Comparison of ENCODE assay signal across 39 mouse cellular contexts in the genomic region with DNA sequence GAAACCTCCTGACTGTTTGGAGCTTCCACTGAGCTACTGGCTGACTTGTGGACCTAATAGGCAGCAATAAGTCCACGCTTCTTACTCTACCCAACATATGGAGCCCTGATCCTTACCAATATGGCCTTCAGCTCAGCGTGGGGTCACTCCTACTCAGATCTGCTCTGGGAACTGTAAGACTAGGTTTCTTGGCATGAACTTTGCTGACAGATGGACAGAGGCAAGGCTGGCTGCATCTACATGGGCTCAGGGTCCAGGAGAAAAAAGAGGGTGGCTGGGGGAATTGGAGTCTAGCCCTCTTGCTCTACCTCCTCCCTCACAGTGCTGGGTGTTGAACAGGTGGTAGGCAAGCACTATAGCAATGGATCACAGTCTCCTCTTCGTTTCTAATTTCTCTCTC. TPM values are rescaled to one million over a fixed set of nuclear protein-coding genes. Genes with fewer than 3 reads are reported as not detected.
A peak's percentile ranks its signal among the peaks of the same experiment; 100 is the strongest.
DNase-seq lines count a peak whose midpoint lies in the region; ATAC-seq lines count a peak whose summit lies in the region.
"Had no signal": no experiment of that assay in that cellular context is flagged by ENCODE, and none has a peak within 500 bp of the region (broad histone marks: within the 10 kb centered on the region; RNA-seq: fewer than 3 reads in every experiment).

No protein-coding gene starts in this region.

- no peaks in the 10 kb centered on the region for H3K36me3 ChIP-seq in hindbrain, embryonic 16.5 days (ENCODE audit: control insufficient read depth, insufficient read depth, low read length)
- no peaks in the 10 kb centered on the region for H3K36me3 ChIP-seq in hindbrain, embryonic 10.5 days
- H3K36me3 ChIP-seq: heart, embryonic 13.5 days; limb, embryonic 13.5 days; liver, embryonic 13.5 days; midbrain, embryonic 12.5 days; neural tube, embryonic 15.5 days had no signal

- no peak overlapping the region for H3K27ac ChIP-seq in hindbrain, embryonic 16.5 days (ENCODE audit: low read depth, low read length)
- no peak overlapping the region for H3K27ac ChIP-seq in hindbrain, embryonic 10.5 days
- H3K27ac ChIP-seq: gastrocnemius, adult 2 months; heart, embryonic 13.5 days; limb, embryonic 13.5 days; liver, embryonic 13.5 days; midbrain, embryonic 12.5 days; neural tube, embryonic 15.5 days had no signal

- peaks cover 5% of the 10 kb centered on the region for H3K4me1 ChIP-seq in hindbrain, embryonic 16.5 days (ENCODE audit: control insufficient read depth, insufficient read depth, low read depth, low read length)
- H3K4me1 ChIP-seq in hindbrain, embryonic 10.5 days (replicated peaks) = peaks cover 13% of the 10 kb centered on the region
- H3K4me1 ChIP-seq: heart, embryonic 13.5 days; limb, embryonic 13.5 days; liver, embryonic 13.5 days; megakaryocyte, embryonic 14.5 days had no signal

- no peaks in the 10 kb centered on the region for H3K27me3 ChIP-seq in hindbrain, embryonic 16.5 days (replicated peaks; ENCODE audit: control insufficient read depth, insufficient read depth, low read length)
- H3K27me3 ChIP-seq in hindbrain, embryonic 10.5 days (ENCODE audit: insufficient read depth, poor library complexity, severe bottlenecking) = no peaks in the 10 kb centered on the region
- H3K27me3 ChIP-seq: CH12.LX; heart, embryonic 13.5 days; limb, embryonic 13.5 days; liver, embryonic 13.5 days; midbrain, embryonic 12.5 days; neural tube, embryonic 15.5 days had no signal

- no peaks in the 10 kb centered on the region for H3K9me3 ChIP-seq in hindbrain, embryonic 16.5 days (ENCODE audit: control insufficient read depth, low read length)
- no peaks in the 10 kb centered on the region for H3K9me3 ChIP-seq in hindbrain, embryonic 10.5 days
- H3K9me3 ChIP-seq: heart, embryonic 13.5 days; limb, embryonic 13.5 days; liver, embryonic 13.5 days; megakaryocyte, embryonic 14.5 days; midbrain, embryonic 12.5 days; neural tube, embryonic 15.5 days had no signal

- peak; percentile 52; the same call in 1 of the 2 replicates for ATAC-seq in hindbrain, embryonic 16.5 days
- no peak for ATAC-seq in inflammation-experienced regulatory T-cells, adult 6 months
- ATAC-seq: activated CD4-positive, CD25-positive, alpha-beta regulatory T cell, adult 4 months; forebrain, embryonic 16.5 days; lung, postnatal 0 days had no signal

- H3K4me3 ChIP-seq in hindbrain, embryonic 16.5 days (ENCODE audit: low read length) = no peak overlapping the region
- H3K4me3 ChIP-seq in hindbrain, embryonic 10.5 days = no peak overlapping the region
- H3K4me3 ChIP-seq: erythroblast, embryonic 14.5 days; gastrocnemius, adult 2 months; heart, embryonic 13.5 days; limb, embryonic 13.5 days; liver, embryonic 13.5 days; megakaryocyte, embryonic 14.5 days; midbrain, embryonic 12.5 days; neural tube, embryonic 15.5 days had no signal

- H3K4me2 ChIP-seq in hindbrain, embryonic 16.5 days (ENCODE audit: low read length) = no peak overlapping the region
- H3K4me2 ChIP-seq: heart, embryonic 13.5 days; limb, embryonic 13.5 days; liver, embryonic 13.5 days; midbrain, embryonic 12.5 days; neural tube, embryonic 15.5 days had no signal

- 82% methylated on average over 3 of the region's 3 CpGs for WGBS in hindbrain, embryonic 16.5 days
- 81% methylated on average over 3 of the region's 3 CpGs for WGBS in hindbrain, embryonic 10.5 days

- no peak overlapping the region for H3K9ac ChIP-seq in hindbrain, embryonic 16.5 days (ENCODE audit: low read depth, low read length)
- H3K9ac ChIP-seq: heart, embryonic 13.5 days; limb, embryonic 13.5 days; liver, embryonic 13.5 days; midbrain, embryonic 12.5 days; neural tube, embryonic 15.5 days had no signal

- intact Hi-C loops in left cerebral cortex, postnatal 4 days (cut with DNase I) = no loop called here

- no peak for DNase-seq in hindbrain, embryonic 10.5 days (ENCODE audit: low spot score)
- peak; percentile 75 for DNase-seq in left cerebral cortex, postnatal 4 days
- DNase-seq in left cerebral cortex, adult 9 months (ENCODE audit: low spot score in 2 of 2) = no peak
- peak; percentile 73 for DNase-seq in cerebellum, adult 8-10 months
- peak; percentile 69 to 81 for DNase-seq in cerebellum, postnatal 25 days
- no peak for DNase-seq in thymus, adult 18-20 months
- DNase-seq: adrenal gland, adult 2 months; adrenal gland, postnatal 36 days; gastrocnemius, adult 2 months; gastrocnemius, postnatal 36 days; heart, adult 18-20 months; heart, postnatal 10 days; kidney, adult 11 months; kidney, postnatal 14 days; layer of hippocampus, postnatal 36 days; liver, embryonic 13.5 days; lung, adult 18-20 months; lung, postnatal 4 days; spleen, adult 18-20 months; thymus, postnatal 25 days had no signal

RNA-seq across cellular contexts. Expression of a gene that starts 6.6 kb away (rescaled TPM):
- polyA plus RNA-seq in hindbrain, embryonic 16.5 days (2015; fragmentation: Nextera tagmentation; extraction: Ambion mirVana) = 0.50 and 0.87 TPM in 2 replicates
- polyA plus RNA-seq in hindbrain, embryonic 10.5 days (2016; fragmentation: Nextera tagmentation; extraction: Ambion mirVana) = 0.29 and 0.31 TPM in 2 replicates
- total RNA-seq in left cerebral cortex, postnatal 4 days (2021) = 1 to 10 TPM; 3.5 to 3.7 TPM
- not detected for polyA plus RNA-seq in inflammation-experienced regulatory T-cells, adult 6 months (2017; shearing (Covaris generic))
- total RNA-seq: CH12.LX; gastrocnemius, adult 2 months; gastrocnemius, postnatal 36 days; heart, adult 18-20 months; heart, postnatal 10 days; monocyte, adult 5-6 weeks had no signal
- polyA plus RNA-seq: activated CD4-positive, CD25-positive, alpha-beta regulatory T cell, adult 4 months; C2C12; embryonic facial prominence, embryonic 14.5 days; erythroblast, embryonic 14.5 days; kidney, embryonic 14.5 days had no signal

RNA-seq across cellular contexts. Expression of a gene that starts 33.0 kb away (rescaled TPM):
- polyA plus RNA-seq in hindbrain, embryonic 16.5 days (2015; fragmentation: Nextera tagmentation; extraction: Ambion mirVana) = not detected in 2 replicates
- not detected in 2 replicates for polyA plus RNA-seq in hindbrain, embryonic 10.5 days (2016; fragmentation: Nextera tagmentation; extraction: Ambion mirVana)
- total RNA-seq in left cerebral cortex, postnatal 4 days (2021) = not detected
- not detected for polyA plus RNA-seq in inflammation-experienced regulatory T-cells, adult 6 months (2017; shearing (Covaris generic))
- total RNA-seq: CH12.LX; gastrocnemius, adult 2 months; gastrocnemius, postnatal 36 days; heart, adult 18-20 months; heart, postnatal 10 days; monocyte, adult 5-6 weeks had no signal
- polyA plus RNA-seq: activated CD4-positive, CD25-positive, alpha-beta regulatory T cell, adult 4 months; adrenal gland, adult 2 months; C2C12; embryonic facial prominence, embryonic 14.5 days; erythroblast, embryonic 14.5 days; forebrain, embryonic 11.5 days; forebrain, embryonic 16.5 days; heart, embryonic 13.5 days; neural tube, embryonic 15.5 days had no signal

RNA-seq across cellular contexts. Expression of a gene that starts 37.6 kb away (rescaled TPM):
- 428 and 438 TPM in 2 replicates for polyA plus RNA-seq in hindbrain, embryonic 16.5 days (2015; fragmentation: Nextera tagmentation; extraction: Ambion mirVana)
- 193 and 362 TPM in 2 replicates for polyA plus RNA-seq in hindbrain, embryonic 10.5 days (2016; fragmentation: Nextera tagmentation; extraction: Ambion mirVana)
- total RNA-seq in left cerebral cortex, postnatal 4 days (2021) = 100 to 1,000 TPM; 181 to 201 TPM
- polyA plus RNA-seq in inflammation-experienced regulatory T-cells, adult 6 months (2017; shearing (Covaris generic)) = 1 to 10 TPM in 1 of 3 experiments, under 1 TPM in 1, not detected in 1; 0.55 to 1.1 TPM
- total RNA-seq: common myeloid progenitor, adult 5-6 weeks; hematopoietic stem cell, adult 5-6 weeks; monocyte, adult 5-6 weeks had no signal
- polyA plus RNA-seq: activated CD4-positive, CD25-positive, alpha-beta regulatory T cell, adult 4 months had no signal

RNA-seq across cellular contexts. Expression of a gene that starts 55.9 kb away (rescaled TPM):
- polyA plus RNA-seq in hindbrain, embryonic 16.5 days (2015; fragmentation: Nextera tagmentation; extraction: Ambion mirVana) = 39.3 and 39.5 TPM in 2 replicates
- 42.2 and 46.3 TPM in 2 replicates for polyA plus RNA-seq in hindbrain, embryonic 10.5 days (2016; fragmentation: Nextera tagmentation; extraction: Ambion mirVana)
- total RNA-seq in left cerebral cortex, postnatal 4 days (2021) = 10 to 100 TPM; 19.8 to 24.8 TPM
- 10 to 100 TPM; 22.7 to 25.9 (median 24.1) TPM for polyA plus RNA-seq in inflammation-experienced regulatory T-cells, adult 6 months (2017; shearing (Covaris generic))

Comparison
In these comparisons a context has a peak if more than half of its experiments do, and no peak if none do; other contexts are left out.
1. DNase-seq: peak in left cerebral cortex, postnatal 4 days (single experiment), cerebellum, adult 8-10 months (single experiment) and cerebellum, postnatal 25 days (2 of 2); none in hindbrain, embryonic 10.5 days (single experiment), left cerebral cortex, adult 9 months (0 of 2) and thymus, adult 18-20 months (0 of 2).
2. RNA of a gene that starts 37.6 kb away (polyA plus RNA-seq): 428 to 438 TPM in hindbrain, embryonic 16.5 days and 193 to 362 TPM in hindbrain, embryonic 10.5 days; 0.55 to 1.1 TPM in inflammation-experienced regulatory T-cells, adult 6 months; every median in the first group is over 10 times any median in the second.